Mouse (Mus musculus): Measurements from ENCODE around the gene Elf1.

DNA sequence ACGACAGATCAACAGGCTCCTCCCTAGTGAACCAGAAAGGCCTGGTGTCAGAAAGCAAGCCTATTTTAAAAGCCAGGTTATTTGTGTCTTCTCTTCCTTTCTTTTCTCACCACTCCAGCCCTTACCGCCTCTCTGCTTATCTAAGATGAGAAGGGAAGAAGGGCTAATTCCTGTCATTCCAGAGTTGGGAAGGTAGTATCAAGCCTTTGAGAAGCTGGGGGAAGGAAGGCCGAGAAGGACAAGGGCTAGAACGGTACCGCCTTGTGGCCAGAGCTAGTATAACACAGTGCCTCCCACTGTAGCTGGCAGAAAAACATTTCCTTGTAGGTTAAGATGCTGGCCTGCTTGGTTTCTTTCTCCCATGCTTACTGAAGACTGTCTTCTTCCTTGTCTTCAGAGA is 81.8 kb downstream of the Elf1 start:
- TF ChIP-seq POLR2A (IDR thresholded peaks at IDR 0.05; ENCODE audit: low read depth, low read length) (no peak), CTCF (IDR thresholded peaks at IDR 0.05; ENCODE audit: extremely low read depth, insufficient read depth, insufficient read length, insufficient replicate concordance) (peak; percentile 38; the same call in 1 of the 2 replicates)
